Mouse (Mus musculus): ENCODE results near the gene 6720489N17Rik. TPM values are rescaled to one million over a fixed set of nuclear protein-coding genes. Genes with fewer than 3 reads are reported as not detected.
A peak's percentile ranks its signal among the peaks of the same experiment; 100 is the strongest.
"Not testable (repeated sequence)": the region's sequence is repeated elsewhere in the genome, so short reads cannot be mapped to it uniquely, and the experiment has no call there.

6720489N17Rik gene
- polyA plus RNA-seq (2016; fragmentation: Nextera tagmentation; extraction: Ambion mirVana): 14.6 and 15.6 TPM in 2 replicates

DNA sequence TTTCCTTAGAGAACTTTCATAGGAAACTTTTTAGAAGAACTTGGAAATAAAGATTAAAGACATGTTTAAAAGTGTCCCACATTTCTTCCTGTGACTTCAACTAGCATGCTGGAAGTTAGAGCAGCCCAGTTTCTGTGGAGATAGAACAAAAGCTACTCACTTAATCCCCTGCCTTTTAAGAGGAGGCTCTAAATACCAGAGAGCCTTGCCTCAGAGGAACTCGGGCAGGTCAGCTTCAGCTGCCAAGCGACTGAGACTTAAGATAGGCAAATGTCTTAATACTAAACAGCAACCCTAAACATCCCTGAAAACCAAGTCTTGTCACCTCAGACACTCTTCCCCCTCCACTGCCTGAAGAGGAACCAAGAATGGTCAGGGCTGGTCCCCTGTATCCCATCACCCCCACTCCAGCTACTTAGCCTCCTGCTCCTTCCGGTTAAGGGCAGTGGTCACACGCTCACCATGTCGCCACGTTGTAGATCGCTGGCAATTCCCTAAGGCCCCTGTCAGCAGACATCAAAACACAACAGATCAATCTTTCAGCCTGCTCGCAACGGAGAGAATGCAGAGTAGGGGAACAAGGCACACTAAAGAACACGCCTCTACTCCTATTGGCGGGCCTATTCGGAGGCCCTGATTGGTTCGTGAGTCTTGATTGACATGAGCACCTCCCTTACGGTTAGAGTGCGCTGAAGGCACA, at the start of gene 6720489N17Rik:
6720489N17Rik (minus strand) TSS at position 606 of the 700 bp plus-strand sequence.
- Histone ChIP-seq H3K4me3 (peak within 1 kb of the TSS; percentile 61), H3K27ac (replicated peaks) (peak within 1 kb of the TSS; percentile 80)
- H3K36me3 ChIP-seq (replicated peaks); H3K4me1 ChIP-seq; H3K27me3 ChIP-seq (replicated peaks; ENCODE audit: low read depth, poor library complexity, severe bottlenecking); H3K9me3 ChIP-seq: not testable (repeated sequence)
- DNase-seq (ENCODE audit: low spot score): peak; percentile 82
- under 1% methylated on average over 15 of the region's 15 CpGs for WGBS

- Histone ChIP-seq H3K9me3 (peaks cover 7% of the 10 kb centered on the region; the same call in 1 of the 2 replicates), H3K4me1 (no peaks in the 10 kb centered on the region), H3K4me3 (peak overlapping the region; percentile 60), H3K27me3 (replicated peaks; ENCODE audit: low read depth, poor library complexity, severe bottlenecking) (no peaks in the 10 kb centered on the region), H3K36me3 (replicated peaks) (peaks cover 8% of the 10 kb centered on the region; the same call in 1 of the 2 replicates), H3K27ac (replicated peaks) (peak overlapping the region; percentile 65; the same call in 1 of the 2 replicates)
- no peak for DNase-seq (ENCODE audit: low spot score)
- 23% methylated on average over 8 of the region's 8 CpGs for WGBS
These were observed 29.4 kb upstream of the 6720489N17Rik start for GRCm38 (mm10) chr13:62653369-62653743.

GRCm38 (mm10) chr13:62652681-62653368, 28.8 kb upstream of the 6720489N17Rik start:
- Histone ChIP-seq H3K9me3 (peaks cover 10% of the 10 kb centered on the region; the same call in 1 of the 2 replicates), H3K4me3 (peak overlapping the region; percentile 60), H3K27ac (replicated peaks) (peak overlapping the region; percentile 65)
- WGBS: under 1% methylated on average over 16 of the region's 16 CpGs
- not testable (repeated sequence) for H3K4me1 ChIP-seq; H3K36me3 ChIP-seq (replicated peaks); H3K27me3 ChIP-seq (replicated peaks; ENCODE audit: low read depth, poor library complexity, severe bottlenecking)
- peak; percentile 70 for DNase-seq (ENCODE audit: low spot score)

- not testable (repeated sequence) for H3K9me3 ChIP-seq; H3K36me3 ChIP-seq (replicated peaks); H3K27me3 ChIP-seq (replicated peaks; ENCODE audit: low read depth, poor library complexity, severe bottlenecking); H3K4me3 ChIP-seq; H3K4me1 ChIP-seq; H3K27ac ChIP-seq (replicated peaks)
- DNase-seq (ENCODE audit: low spot score): peak; percentile 32
- WGBS: 38% methylated on average over 1 of the region's 1 CpGs
These were observed 3.1 kb upstream of the 6720489N17Rik start for GRCm38 (mm10) chr13:62627071-62627470.

- H3K27ac ChIP-seq (replicated peaks); H3K9me3 ChIP-seq; H3K27me3 ChIP-seq (replicated peaks; ENCODE audit: low read depth, poor library complexity, severe bottlenecking); H3K36me3 ChIP-seq (replicated peaks); H3K4me1 ChIP-seq: not testable (repeated sequence)
- DNase-seq (ENCODE audit: low spot score): peak; percentile 15
- peak overlapping the region; percentile 61 for H3K4me3 ChIP-seq
- 10% methylated on average over 7 of the region's 7 CpGs for WGBS
These were observed 289 bp upstream of the 6720489N17Rik start for GRCm38 (mm10) chr13:62624277-62624665.

GRCm38 (mm10) chr13:62617449-62617848, 6.5 kb downstream of the 6720489N17Rik start:
- Histone ChIP-seq H3K9me3 (peaks cover 19% of the 10 kb centered on the region; the same call in 1 of the 2 replicates), H3K36me3 (replicated peaks) (peaks cover 15% of the 10 kb centered on the region)
- not testable (repeated sequence) for H3K4me3 ChIP-seq; H3K4me1 ChIP-seq; DNase-seq (ENCODE audit: low spot score); H3K27ac ChIP-seq (replicated peaks); H3K27me3 ChIP-seq (replicated peaks; ENCODE audit: low read depth, poor library complexity, severe bottlenecking)
- WGBS: 92% methylated on average over 4 of the region's 4 CpGs

DNA sequence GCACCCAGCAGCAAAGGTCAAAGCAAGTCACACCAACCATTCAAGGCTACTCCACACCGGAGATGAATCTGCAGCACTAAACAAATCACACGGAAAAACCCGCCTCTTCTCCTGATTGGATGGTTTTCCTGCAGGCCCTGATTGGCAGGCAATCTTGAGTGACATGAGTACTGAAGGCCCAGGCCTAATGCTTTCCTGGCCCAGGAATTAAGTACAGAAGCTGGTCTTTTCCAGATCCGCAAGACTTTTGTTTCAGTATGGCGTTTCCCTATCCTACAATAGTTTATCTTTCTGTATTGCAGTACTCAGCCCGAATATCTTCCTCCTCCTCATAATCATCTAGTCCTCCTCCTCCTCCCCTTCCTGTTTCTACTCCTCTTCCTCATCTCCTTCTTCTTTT, 52.9 kb downstream of the 6720489N17Rik start, which contains the start of gene Zfp934:
Zfp934 (minus strand) TSS at position 101 of the 400 bp plus-strand sequence.
- 76% methylated on average over 5 of the region's 6 CpGs for WGBS
- H3K27ac ChIP-seq (replicated peaks); DNase-seq (ENCODE audit: low spot score); H3K9me3 ChIP-seq; H3K36me3 ChIP-seq (replicated peaks); H3K4me1 ChIP-seq; H3K27me3 ChIP-seq (replicated peaks; ENCODE audit: low read depth, poor library complexity, severe bottlenecking); H3K4me3 ChIP-seq: not testable (repeated sequence)

- DNase-seq (ENCODE audit: low spot score): not testable (repeated sequence)
These were observed 62.3 kb downstream of the 6720489N17Rik start for GRCm38 (mm10) chr13:62561696-62562095.

GRCm38 (mm10) chr13:62558189-62559110, 65.5 kb downstream of the 6720489N17Rik start, which contains the start of gene Zfp935:
Gene Zfp935 (minus strand): TSS chr13:62558511.
- DNase-seq (ENCODE audit: low spot score): peak; percentile 30
- peak within 1 kb of the TSS; percentile 76 for H3K27ac ChIP-seq (replicated peaks)
- WGBS: 4% methylated on average over 27 of the region's 27 CpGs
- peak within 1 kb of the TSS; percentile 59 for H3K4me3 ChIP-seq
- peaks cover 19% of the 10 kb centered on the region for H3K36me3 ChIP-seq (replicated peaks)
- H3K4me1 ChIP-seq; H3K27me3 ChIP-seq (replicated peaks; ENCODE audit: low read depth, poor library complexity, severe bottlenecking): not testable (repeated sequence)
- peaks cover 23% of the 10 kb centered on the region for H3K9me3 ChIP-seq

More at GRCm38 (mm10) chr13:62561696-62562095, 62.3 kb downstream of the 6720489N17Rik start:
- 15% methylated on average over 1 of the region's 1 CpGs for WGBS
- not testable (repeated sequence) for H3K36me3 ChIP-seq (replicated peaks); H3K4me1 ChIP-seq; H3K4me3 ChIP-seq; H3K9me3 ChIP-seq; H3K27ac ChIP-seq (replicated peaks); H3K27me3 ChIP-seq (replicated peaks; ENCODE audit: low read depth, poor library complexity, severe bottlenecking)

Small RNA genes lying within 50 kb of the gene (microRNA-seq; reads per million reads assigned to microRNA genes)
- gene Gm24020: not detected

Other genes starting within 250 kb of the 6720489N17Rik start
- gene Gm3604, start 241.0 kb downstream of the 6720489N17Rik start, polyA plus RNA-seq (2016; fragmentation: Nextera tagmentation; extraction: Ambion mirVana): 4.1 and 4.4 TPM in 2 replicates
- 13.0 and 16.2 TPM in 2 replicates for gene Gm49359, start 157.3 kb downstream of the 6720489N17Rik start, polyA plus RNA-seq (2016; fragmentation: Nextera tagmentation; extraction: Ambion mirVana)
- gene Zfp935, start 65.7 kb downstream of the 6720489N17Rik start, polyA plus RNA-seq (2016; fragmentation: Nextera tagmentation; extraction: Ambion mirVana): not detected in 2 replicates
- 22.1 TPM in 2 replicates for gene Zfp934, start 53.0 kb downstream of the 6720489N17Rik start, polyA plus RNA-seq (2016; fragmentation: Nextera tagmentation; extraction: Ambion mirVana)
- gene Platr25, start 136.5 kb upstream of the 6720489N17Rik start, polyA plus RNA-seq (2016; fragmentation: Nextera tagmentation; extraction: Ambion mirVana): 30.6 and 31.8 TPM in 2 replicates
- gene Gm5141, start 161.6 kb upstream of the 6720489N17Rik start, polyA plus RNA-seq (2016; fragmentation: Nextera tagmentation; extraction: Ambion mirVana): 9.0 and 10.6 TPM in 2 replicates
- gene Fbp2, start 234.2 kb upstream of the 6720489N17Rik start, polyA plus RNA-seq (2016; fragmentation: Nextera tagmentation; extraction: Ambion mirVana): 0.33 and 0.36 TPM in 2 replicates

All from embryonic facial prominence, embryonic 10.5 days (tissue).